Mouse (Mus musculus) heart, postnatal 10 days (tissue): Measurements from ENCODE around the gene Fcrlb. TPM values are rescaled to one million over a fixed set of nuclear protein-coding genes. Genes with fewer than 3 reads are reported as not detected.

ENCODE experiments used
- DNase-seq, 2 experiments: peaks; one replicate each; pipeline ENCODE4 v3.0.0; 2021
- intact Hi-C: fragments of 180-260 bp; cut with DNase I; formaldehyde crosslinking; loops from one replicate; pipeline ENCODE4 v1.15.1; 2025
- total RNA-seq, 2 experiments: library from RNA; stranded (reverse); gene quantifications; 2 replicates each; pipeline ENCODE4 v1.2.3; 2021

Fcrlb gene
- total RNA-seq, 2 experiments from 2014 or later: not detected

DNA sequence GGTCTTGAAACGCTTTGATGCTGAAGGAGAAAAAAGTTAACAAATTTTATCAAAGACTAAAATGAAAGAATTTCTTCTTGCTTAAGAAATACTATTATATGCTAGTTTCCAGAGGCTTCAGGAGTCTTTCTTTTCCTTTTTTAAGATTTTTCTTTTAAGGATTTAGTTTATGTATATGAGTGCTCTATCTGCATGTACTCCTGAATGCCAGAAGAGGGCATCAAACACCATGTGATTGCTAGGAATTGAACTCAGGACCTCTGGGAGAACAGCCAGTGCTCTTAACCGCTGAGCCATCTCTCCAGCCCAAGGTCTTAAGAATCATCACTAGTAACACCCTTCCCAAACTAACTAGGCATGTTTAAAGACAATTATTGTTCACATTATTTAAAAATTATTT lies 40.8 kb downstream of the Fcrlb start:
- DNase-seq: no peak
- intact Hi-C loops: no loop called here

DNA sequence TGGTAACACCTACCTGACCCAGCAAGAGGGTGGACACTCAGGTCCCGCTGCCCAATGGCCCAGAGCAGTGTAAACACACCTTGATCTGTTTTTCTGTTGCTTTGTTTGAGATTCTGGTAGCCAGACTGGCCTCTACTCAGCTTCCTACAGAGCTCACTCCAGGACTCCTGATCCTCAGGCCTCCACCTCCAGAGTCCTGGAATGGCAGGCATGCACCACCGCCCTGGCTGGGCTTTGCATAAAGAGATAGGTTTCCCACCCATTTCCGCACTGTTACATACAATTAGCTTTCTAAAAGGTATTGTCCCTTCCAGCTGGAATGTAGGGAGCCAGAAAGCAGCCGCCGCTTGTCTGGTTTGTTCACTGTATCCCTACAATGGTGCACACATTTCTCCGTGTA lies 41.3 kb downstream of the Fcrlb start:
- no peak for DNase-seq
- intact Hi-C loops: no loop called here

DNA sequence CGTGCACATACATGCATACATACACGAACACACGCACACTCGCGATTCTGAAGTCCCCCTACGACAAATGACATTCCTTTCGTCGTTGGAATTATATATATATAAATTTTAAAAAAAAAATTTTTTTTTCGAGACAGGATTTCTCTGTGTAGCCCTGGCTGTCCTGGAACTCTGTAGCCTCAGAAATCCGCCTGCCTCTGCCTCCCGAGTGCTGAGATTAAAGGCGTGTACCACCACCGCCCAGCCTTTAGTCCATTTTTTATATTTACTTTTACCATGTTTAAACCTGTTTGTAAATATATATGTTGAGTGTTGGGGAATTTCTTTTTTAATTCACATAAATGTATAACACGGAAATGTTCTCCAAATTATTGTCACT lies 43.8 kb downstream of the Fcrlb start:
- intact Hi-C loops: no loop called here
- DNase-seq: no peak

DNA sequence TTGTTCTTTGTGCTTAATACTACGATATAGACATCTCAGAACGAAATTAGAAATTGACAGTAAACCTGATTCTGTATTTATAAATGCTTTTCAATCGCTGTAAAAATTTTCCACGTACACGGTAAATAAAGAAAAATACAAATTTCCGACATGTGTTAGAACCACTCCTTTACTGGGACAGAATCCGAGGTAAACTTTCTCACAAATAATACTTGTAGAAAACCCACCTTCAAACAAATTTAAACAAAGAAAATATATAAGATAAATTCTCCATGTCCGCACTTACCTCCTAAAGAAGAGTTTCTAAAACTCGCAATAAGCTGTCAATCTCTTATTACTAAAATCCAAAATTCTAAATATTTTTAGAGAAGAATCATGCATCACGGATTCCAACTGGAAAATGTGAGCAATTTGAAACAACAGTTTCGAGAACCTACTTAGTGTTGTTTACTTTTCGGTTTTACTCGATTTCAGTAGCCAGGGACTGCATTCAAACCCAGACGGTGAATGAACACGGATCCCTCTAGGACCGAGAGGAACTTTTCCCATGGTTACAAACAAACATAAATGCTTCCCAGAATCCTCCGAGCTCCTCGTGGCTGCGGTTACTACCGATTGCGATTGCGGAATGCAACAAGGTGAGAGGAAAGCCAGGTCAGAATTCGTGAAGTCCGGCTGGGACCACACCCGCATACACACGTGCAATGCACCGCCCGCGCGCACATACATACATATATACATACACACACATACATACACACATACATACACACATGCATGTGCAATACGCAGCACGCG lies 44.4 kb downstream of the Fcrlb start:
- intact Hi-C loops: no loop called here
- peak; percentile 86 to 88 for DNase-seq

DNA sequence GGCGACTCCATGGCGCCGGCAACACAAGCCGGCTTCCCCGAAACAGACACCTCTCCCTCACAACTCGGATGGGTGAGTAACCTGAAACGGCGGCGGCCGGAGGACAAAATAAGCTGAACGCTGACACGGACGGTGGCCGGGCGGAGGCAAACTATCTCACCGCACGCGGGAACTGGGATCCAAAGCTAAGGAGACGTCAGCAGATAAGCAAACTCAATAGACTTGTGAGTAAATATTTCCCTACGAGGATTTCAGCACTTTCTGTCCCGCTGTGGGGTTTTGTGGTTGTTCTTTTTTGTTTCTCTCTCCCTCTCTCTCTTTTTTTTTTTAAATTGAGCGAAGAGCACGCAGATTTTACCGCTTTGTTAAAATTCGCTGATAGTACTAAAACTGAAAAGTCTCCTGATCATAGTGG lies 45.0 kb downstream of the Fcrlb start, which contains the start of gene Atf6:
Atf6 (minus strand) TSS at position 81 of the 415 bp plus-strand sequence.
- intact Hi-C loops: no loop called here
- peak; percentile 98 to 99 for DNase-seq

DNA sequence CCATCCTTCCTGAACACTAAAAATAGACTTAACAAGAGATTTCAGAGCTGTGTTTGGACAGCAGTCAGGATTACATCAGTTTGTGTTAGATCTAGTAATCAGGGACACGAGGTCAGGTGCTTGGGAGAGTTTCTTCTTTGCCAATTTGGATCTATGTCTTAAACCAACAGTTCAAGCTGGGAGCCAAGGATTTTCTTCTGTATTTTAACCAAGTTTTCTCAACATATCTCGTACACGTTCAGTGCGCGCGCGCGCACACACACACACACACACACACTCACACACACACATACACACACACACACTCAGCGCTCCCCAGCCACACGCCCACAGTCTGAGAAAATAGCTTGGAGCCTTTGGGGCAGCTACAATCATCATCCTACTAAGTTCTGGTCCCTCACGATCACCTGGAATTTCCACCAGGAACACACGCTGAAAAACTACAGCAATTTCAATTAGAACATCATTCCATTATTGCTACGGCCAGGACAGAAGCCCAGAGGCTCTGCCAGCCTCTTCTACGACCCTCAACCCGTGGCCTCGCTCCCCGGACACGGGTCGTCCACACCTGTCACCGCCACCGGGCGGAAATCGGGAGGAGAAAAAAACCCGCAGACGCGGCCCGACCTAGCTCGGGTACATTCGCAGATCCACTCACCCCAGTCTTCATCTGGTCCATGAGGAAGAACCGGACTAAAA lies 45.6 kb downstream of the Fcrlb start:
- intact Hi-C loops: no loop called here
- peak; percentile 29 to 34 for DNase-seq

DNA sequence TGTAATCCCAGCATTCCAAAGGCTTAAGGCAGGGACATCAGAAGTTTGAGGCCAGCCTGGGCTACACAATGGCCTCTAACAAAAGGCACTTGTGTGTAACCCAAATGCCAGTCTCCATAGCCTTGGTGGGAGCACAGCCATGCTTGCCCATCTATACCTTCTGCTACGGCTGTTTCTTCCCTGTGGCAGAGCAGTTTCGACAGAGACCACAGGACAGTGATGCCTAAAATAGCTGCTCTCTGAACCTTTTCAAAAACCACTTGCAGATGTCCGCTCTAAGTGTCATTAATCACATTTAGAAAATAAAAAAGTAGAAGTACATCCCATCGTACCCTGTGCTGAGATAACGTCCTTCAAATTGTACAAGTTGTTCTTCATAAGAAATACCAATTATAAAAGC lies 47.3 kb downstream of the Fcrlb start:
- intact Hi-C loops: no loop called here

DNA sequence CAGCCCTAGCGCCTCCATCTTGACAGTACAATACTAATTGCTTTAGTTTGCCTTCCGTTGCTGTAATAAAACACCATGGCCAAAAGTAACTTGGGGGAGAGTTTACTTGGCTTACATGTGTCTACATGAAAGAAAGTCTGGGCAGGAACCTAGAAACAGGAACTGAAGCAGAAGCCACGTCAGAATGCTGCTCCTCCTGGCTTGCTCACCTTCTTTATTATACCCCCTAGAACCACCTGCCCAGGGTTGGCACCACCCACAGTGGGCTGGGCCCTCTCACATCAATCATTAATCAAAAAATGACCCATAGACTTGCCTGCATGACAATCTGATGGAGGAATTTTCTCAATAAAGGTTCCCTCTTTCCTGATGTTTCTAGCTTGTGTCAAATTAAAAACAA lies 48.0 kb downstream of the Fcrlb start:
- no peak for DNase-seq
- intact Hi-C loops: no loop called here

More for the DNA sequence above, 47.3 kb downstream of the Fcrlb start:
- DNase-seq: no peak

DNA sequence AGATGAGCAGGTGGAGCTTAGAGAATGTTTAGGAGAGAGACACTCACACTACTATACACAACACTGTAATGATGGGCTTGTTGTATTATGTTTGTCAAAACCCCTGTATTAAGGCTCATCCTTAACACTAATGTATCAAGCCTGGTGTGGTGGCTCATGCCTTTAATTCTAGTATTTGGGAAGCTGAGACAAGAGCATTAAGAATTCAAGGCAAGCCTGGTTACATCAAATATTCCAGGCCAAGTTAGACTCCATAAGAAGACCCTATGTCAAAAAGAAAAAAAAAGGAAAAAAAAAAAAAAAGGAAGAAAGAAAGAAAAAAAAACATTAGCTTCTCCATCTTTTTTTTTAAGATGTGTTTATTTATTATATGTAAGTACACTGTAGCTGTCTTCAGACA lies 48.5 kb downstream of the Fcrlb start:
- intact Hi-C loops: no loop called here
- no peak for DNase-seq

DNA sequence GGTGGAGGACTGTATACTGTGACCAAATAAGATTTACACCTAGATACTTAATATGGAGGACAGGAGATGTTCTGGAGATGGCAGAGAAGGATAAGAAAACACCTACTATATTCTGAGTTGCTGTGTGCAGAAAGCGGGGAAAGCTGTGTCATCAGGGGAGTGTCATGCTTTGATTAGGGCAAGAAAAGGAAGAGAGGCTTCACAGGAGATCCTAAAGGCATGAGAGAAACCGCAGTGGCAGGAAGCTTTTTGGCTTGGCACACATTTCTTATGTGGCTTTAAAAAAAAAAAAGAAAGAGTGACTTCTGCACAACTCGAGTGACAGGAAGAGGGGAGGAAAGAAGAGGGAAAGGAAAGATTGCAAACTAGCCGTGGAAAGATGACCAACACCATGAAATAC lies 49.7 kb downstream of the Fcrlb start:
- intact Hi-C loops: no loop called here
- DNase-seq: no peak

DNA sequence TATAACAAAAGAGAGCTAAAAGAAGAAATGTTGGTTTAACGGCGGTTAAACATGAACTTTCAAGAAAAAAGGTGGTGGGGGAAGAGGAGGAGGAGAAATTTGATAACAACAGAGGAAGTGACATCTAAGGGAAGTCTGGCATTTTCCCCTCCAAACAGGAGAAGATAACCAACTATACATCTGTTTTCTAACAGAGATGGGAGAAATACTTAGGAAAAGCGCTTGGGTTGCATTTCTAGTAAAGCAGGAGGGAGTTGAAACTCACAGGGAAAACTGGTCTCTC lies 50.4 kb downstream of the Fcrlb start:
- DNase-seq: no peak
- intact Hi-C loops: no loop called here

DNA sequence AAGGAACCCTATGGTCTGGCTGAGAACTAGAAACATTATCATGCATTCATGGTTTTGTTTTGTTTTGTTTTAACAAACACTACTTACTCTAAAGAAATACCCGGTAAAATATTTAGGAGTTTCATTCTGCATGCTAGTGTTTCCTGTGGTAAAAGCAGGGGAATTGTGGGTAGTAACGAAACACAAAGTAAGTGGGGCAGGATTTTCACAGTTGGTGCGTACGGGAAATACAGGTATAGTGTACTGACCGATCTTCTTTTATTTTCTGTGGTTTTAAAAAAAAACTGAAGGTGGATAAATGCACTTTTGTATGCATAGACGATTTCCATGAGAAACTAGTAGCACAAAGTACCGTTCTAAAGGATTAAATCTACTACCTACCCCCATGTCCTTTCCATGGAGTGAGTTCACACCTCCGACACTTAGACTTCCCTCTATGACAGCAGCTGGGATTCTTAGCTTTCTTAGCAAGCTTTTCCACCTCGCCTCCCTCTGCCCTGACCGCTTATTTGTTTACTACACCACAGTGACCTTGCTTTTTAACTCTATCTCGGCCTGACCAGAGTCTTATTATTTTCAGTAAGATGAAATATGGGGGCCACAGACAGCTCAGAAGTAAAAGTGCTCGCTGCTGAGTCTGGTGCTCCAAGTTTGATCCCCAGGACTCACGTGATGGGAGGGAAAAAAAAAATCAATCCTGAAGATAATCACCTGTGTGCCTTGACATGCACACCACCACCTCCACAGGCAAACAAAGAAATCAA lies 50.9 kb downstream of the Fcrlb start:
- intact Hi-C loops: no loop called here
- DNase-seq: no peak

DNA sequence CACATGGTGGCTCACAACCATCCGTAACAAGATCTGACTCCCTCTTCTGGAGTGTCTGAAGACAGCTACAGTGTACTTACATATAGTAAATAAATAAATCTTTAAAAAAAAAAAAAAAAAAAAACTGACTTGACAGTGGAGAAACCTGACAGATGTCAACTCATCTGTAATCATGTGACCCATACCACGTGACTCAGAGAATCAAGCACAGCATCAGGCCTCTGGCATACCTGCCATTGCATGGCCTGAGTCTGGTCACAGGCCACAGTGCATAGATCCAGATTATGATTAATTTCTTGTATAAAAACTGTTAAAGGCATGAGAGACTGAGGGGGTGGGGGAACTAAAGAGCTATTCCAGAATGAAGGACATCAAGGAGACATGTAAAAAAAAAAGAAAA lies 53.9 kb downstream of the Fcrlb start:
- DNase-seq: no peak

DNA sequence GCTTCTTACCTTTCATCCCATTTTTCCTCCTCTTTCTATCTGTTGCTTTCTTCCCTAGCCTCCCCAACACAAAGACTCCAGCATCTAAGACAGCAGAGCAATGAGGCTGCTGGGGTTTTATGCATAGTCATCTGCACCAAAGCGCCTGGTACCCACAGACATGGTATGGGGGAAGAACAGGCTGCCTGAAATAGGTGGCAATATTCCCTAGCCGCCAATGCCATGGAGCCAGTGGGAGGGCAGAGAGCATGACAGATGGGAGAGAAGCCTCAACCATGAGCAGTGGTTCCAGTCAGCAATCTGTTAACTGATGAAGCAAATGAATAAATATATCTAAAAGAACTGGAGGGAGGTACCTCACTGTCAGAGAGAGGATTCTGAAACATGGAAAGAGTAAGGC lies 55.4 kb downstream of the Fcrlb start:
- DNase-seq: no peak
- intact Hi-C loops: no loop called here

More for the DNA sequence above, 53.9 kb downstream of the Fcrlb start:
- intact Hi-C loops: no loop called here

Other genes with a start within 250 kb of the Fcrlb start
- gene Atf6, start 45.2 kb downstream of the Fcrlb start, total RNA-seq: 10 to 100 TPM; 52.5 to 54.4 TPM
- under 1 TPM; 0.55 to 0.67 TPM for gene Gm26620, start 27.9 kb downstream of the Fcrlb start, total RNA-seq
- gene Dusp12, start 27.4 kb downstream of the Fcrlb start, total RNA-seq: 10 to 100 TPM in 1 of 2 experiments, 1 to 10 TPM in 1; 8.7 to 13.1 TPM
- 1 to 10 TPM in 1 of 2 experiments, under 1 TPM in 1; 0.57 to 1.6 TPM for gene Fcrla, start 14.6 kb upstream of the Fcrlb start, total RNA-seq
- gene Fcgr2b, start 63.6 kb upstream of the Fcrlb start, total RNA-seq: 1 to 10 TPM; 3.1 to 3.9 TPM
- gene Fcgr4, start 106.0 kb upstream of the Fcrlb start, total RNA-seq: not detected
- gene Fcgr3, start 152.0 kb upstream of the Fcrlb start, total RNA-seq: 1 to 10 TPM; 7.4 to 8.9 TPM
- 1 to 10 TPM in 1 of 2 experiments, under 1 TPM in 1; 0.67 to 1.6 TPM for gene Cfap126, start 201.0 kb upstream of the Fcrlb start, total RNA-seq
- gene Sdhc, start 237.7 kb upstream of the Fcrlb start, total RNA-seq: 1,000 to 10,000 TPM in 1 of 2 experiments, 100 to 1,000 TPM in 1; 973 to 1,003 TPM
- gene Mpz, start 237.8 kb upstream of the Fcrlb start, total RNA-seq: 10 to 100 TPM; 11.0 to 18.1 TPM